Mouse (Mus musculus): ENCODE measurements at regions not wholly inside any gene's neighbourhood (a gene's known extent, or its start where the extent isn't known, plus 50 kb on each side); places are given as distances from the start of the nearest gene placed in this dataset.
"Not testable (repeated sequence)": the region's sequence is repeated elsewhere in the genome, so short reads cannot be mapped to it uniquely, and the experiment has no call there.

- Histone ChIP-seq H3K27ac (ENCODE audit: low read length) (no peak overlapping the region), H3K4me1 (replicated peaks; ENCODE audit: control insufficient read depth, insufficient read depth, low read length) (peaks cover 9% of the 10 kb centered on the region), H3K4me3 (replicated peaks; ENCODE audit: low read length) (no peak overlapping the region), H3K9me3 (ENCODE audit: control insufficient read depth, low read length) (peaks cover 4% of the 10 kb centered on the region; the same call in 1 of the 2 replicates), H3K4me2 (ENCODE audit: low read length) (no peak overlapping the region), H3K9ac (replicated peaks; ENCODE audit: low read depth, low read length) (no peak overlapping the region), H3K27me3 (replicated peaks; ENCODE audit: control insufficient read depth, insufficient read depth, low read length) (no peaks in the 10 kb centered on the region), H3K36me3 (ENCODE audit: control insufficient read depth, insufficient read depth) (no peaks in the 10 kb centered on the region)
- no peak for ATAC-seq
- WGBS, result 95% methylated on average over 25 of the region's 25 CpGs
These were observed 63.0 kb upstream of the Map3k1 start for GRCm38 (mm10) chr13:111871672-111872410.

DNA sequence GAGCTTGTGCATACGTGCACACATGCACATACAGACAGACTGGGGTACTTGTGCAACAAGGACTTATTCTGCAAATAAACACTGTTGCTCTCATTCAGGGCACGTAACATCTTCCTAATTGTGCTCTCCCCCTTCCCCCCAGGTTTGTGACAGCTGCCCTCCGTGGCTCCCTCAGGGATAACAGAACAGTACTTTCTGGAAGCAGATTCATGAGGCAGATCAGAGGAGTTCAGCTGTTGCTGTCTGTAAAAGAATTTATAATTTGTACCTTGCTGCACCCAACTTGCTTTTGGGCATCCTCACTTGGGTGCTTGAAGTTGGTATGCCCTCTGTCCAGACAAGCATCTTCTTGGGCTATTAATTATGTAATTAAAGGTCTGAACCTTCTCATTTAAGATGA, 65.5 kb upstream of the Map3k1 start:
- Histone ChIP-seq H3K9me3 (ENCODE audit: control insufficient read depth, low read length) (peaks cover 4% of the 10 kb centered on the region; the same call in 1 of the 2 replicates), H3K4me1 (replicated peaks; ENCODE audit: control insufficient read depth, insufficient read depth, low read length) (peaks cover 9% of the 10 kb centered on the region), H3K9ac (replicated peaks; ENCODE audit: low read depth, low read length) (no peak overlapping the region), H3K36me3 (ENCODE audit: control insufficient read depth, insufficient read depth) (no peaks in the 10 kb centered on the region), H3K27me3 (replicated peaks; ENCODE audit: control insufficient read depth, insufficient read depth, low read length) (no peaks in the 10 kb centered on the region), H3K4me2 (ENCODE audit: low read length) (no peak overlapping the region), H3K4me3 (replicated peaks; ENCODE audit: low read length) (no peak overlapping the region), H3K27ac (ENCODE audit: low read length) (no peak overlapping the region)
- no peak for ATAC-seq
- 76% methylated on average over 3 of the region's 3 CpGs for WGBS

- Histone ChIP-seq H3K36me3 (ENCODE audit: control insufficient read depth, insufficient read depth) (no peaks in the 10 kb centered on the region), H3K9me3 (ENCODE audit: control insufficient read depth, low read length) (peaks cover 6% of the 10 kb centered on the region; the same call in 1 of the 2 replicates), H3K9ac (replicated peaks; ENCODE audit: low read depth, low read length) (no peak overlapping the region), H3K4me3 (replicated peaks; ENCODE audit: low read length) (no peak overlapping the region), H3K27me3 (replicated peaks; ENCODE audit: control insufficient read depth, insufficient read depth, low read length) (no peaks in the 10 kb centered on the region), H3K4me1 (replicated peaks; ENCODE audit: control insufficient read depth, insufficient read depth, low read length) (no peaks in the 10 kb centered on the region), H3K4me2 (ENCODE audit: low read length) (no peak overlapping the region), H3K27ac (ENCODE audit: low read length) (no peak overlapping the region)
- 85% methylated on average over 3 of the region's 3 CpGs for WGBS
- no peak for ATAC-seq
These were observed 67.6 kb upstream of the Map3k1 start for GRCm38 (mm10) chr13:111876404-111876803.

GRCm38 (mm10) chr13:111876847-111877246, 68.1 kb upstream of the Map3k1 start:
- ATAC-seq, result no peak
- H3K4me2 ChIP-seq (ENCODE audit: low read length), result no peak overlapping the region
- H3K27ac ChIP-seq (ENCODE audit: low read length), result no peak overlapping the region
- WGBS, result 87% methylated on average over 2 of the region's 2 CpGs
- no peaks in the 10 kb centered on the region for H3K36me3 ChIP-seq (ENCODE audit: control insufficient read depth, insufficient read depth)
- H3K4me3 ChIP-seq (replicated peaks; ENCODE audit: low read length), result no peak overlapping the region
- no peak overlapping the region for H3K9ac ChIP-seq (replicated peaks; ENCODE audit: low read depth, low read length)
- H3K27me3 ChIP-seq (replicated peaks; ENCODE audit: control insufficient read depth, insufficient read depth, low read length), result no peaks in the 10 kb centered on the region
- peaks cover 6% of the 10 kb centered on the region; the same call in 1 of the 2 replicates for H3K9me3 ChIP-seq (ENCODE audit: control insufficient read depth, low read length)
- H3K4me1 ChIP-seq (replicated peaks; ENCODE audit: control insufficient read depth, insufficient read depth, low read length), result no peaks in the 10 kb centered on the region

- not testable (repeated sequence) for ATAC-seq; H3K9me3 ChIP-seq (ENCODE audit: control insufficient read depth, low read length); H3K9ac ChIP-seq (replicated peaks; ENCODE audit: low read depth, low read length); H3K36me3 ChIP-seq (ENCODE audit: control insufficient read depth, insufficient read depth); H3K27me3 ChIP-seq (replicated peaks; ENCODE audit: control insufficient read depth, insufficient read depth, low read length); H3K4me3 ChIP-seq (replicated peaks; ENCODE audit: low read length); H3K4me2 ChIP-seq (ENCODE audit: low read length); H3K27ac ChIP-seq (ENCODE audit: low read length); H3K4me1 ChIP-seq (replicated peaks; ENCODE audit: control insufficient read depth, insufficient read depth, low read length)
- WGBS, result 86% methylated on average over 17 of the region's 17 CpGs
These were observed 75.2 kb upstream of the Map3k1 start for GRCm38 (mm10) chr13:111883768-111884566.

DNA sequence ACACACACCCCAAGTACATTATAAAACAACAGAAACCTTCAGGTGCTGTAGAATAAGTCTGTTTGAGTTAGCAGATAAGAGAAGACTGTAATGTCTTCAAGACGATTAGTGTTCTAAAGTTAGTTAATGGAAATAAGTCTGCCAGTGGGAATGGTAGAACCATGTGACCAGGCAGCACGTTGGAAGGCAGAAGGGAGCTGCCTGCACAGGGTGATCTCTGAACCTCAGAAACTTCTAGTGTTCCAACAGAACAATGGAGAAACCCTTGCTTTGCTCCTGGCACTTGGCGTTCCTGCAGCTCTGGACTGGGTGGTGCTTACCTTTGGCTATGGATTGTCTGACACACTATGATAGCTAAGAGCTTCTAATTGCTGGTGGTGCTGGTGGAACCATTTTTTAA, 82.0 kb upstream of the Map3k1 start:
- no peaks in the 10 kb centered on the region for H3K9me3 ChIP-seq (ENCODE audit: control insufficient read depth, low read length)
- ATAC-seq, result no peak
- H3K4me2 ChIP-seq (ENCODE audit: low read length), result no peak overlapping the region
- H3K27ac ChIP-seq (ENCODE audit: low read length), result no peak overlapping the region
- H3K36me3 ChIP-seq (ENCODE audit: control insufficient read depth, insufficient read depth), result no peaks in the 10 kb centered on the region
- no peak overlapping the region for H3K9ac ChIP-seq (replicated peaks; ENCODE audit: low read depth, low read length)
- WGBS, result 73% methylated on average over 3 of the region's 3 CpGs
- no peaks in the 10 kb centered on the region for H3K4me1 ChIP-seq (replicated peaks; ENCODE audit: control insufficient read depth, insufficient read depth, low read length)
- H3K4me3 ChIP-seq (replicated peaks; ENCODE audit: low read length), result no peak overlapping the region
- 0 out of 2 replicates have a peak, but pooled peaks cover 2% of the 10 kb centered on the region for H3K27me3 ChIP-seq (replicated peaks; ENCODE audit: control insufficient read depth, insufficient read depth, low read length)

DNA sequence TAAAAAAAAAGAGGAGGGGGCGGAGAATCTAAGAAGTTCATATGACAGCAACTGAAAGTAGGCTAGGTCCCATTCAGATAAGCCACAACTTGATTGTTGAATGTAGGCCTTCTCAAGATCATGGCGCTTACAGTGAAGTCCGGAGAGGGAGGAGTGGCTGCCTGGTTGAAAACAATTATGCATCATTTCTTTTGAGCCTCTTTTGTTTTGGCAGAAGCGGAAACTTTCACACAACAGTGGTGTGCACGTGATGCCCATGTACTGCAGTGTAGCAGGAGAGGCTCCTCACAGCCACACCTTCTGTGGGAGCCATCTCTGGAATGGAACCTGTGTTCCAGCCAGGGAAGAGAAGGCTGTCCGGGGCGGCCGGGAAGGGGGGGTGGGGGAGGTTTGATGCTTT, 83.3 kb upstream of the Map3k1 start:
- Histone ChIP-seq H3K9me3 (ENCODE audit: control insufficient read depth, low read length) (no peaks in the 10 kb centered on the region), H3K4me1 (replicated peaks; ENCODE audit: control insufficient read depth, insufficient read depth, low read length) (no peaks in the 10 kb centered on the region), H3K4me2 (ENCODE audit: low read length) (no peak overlapping the region), H3K36me3 (ENCODE audit: control insufficient read depth, insufficient read depth) (no peaks in the 10 kb centered on the region), H3K4me3 (replicated peaks; ENCODE audit: low read length) (no peak overlapping the region), H3K9ac (replicated peaks; ENCODE audit: low read depth, low read length) (no peak overlapping the region), H3K27ac (ENCODE audit: low read length) (no peak overlapping the region), H3K27me3 (replicated peaks; ENCODE audit: control insufficient read depth, insufficient read depth, low read length) (0 out of 2 replicates have a peak, but pooled peaks cover 2% of the 10 kb centered on the region)
- ATAC-seq, result no peak
- 92% methylated on average over 8 of the region's 8 CpGs for whole genome bisulfite sequencing

DNA sequence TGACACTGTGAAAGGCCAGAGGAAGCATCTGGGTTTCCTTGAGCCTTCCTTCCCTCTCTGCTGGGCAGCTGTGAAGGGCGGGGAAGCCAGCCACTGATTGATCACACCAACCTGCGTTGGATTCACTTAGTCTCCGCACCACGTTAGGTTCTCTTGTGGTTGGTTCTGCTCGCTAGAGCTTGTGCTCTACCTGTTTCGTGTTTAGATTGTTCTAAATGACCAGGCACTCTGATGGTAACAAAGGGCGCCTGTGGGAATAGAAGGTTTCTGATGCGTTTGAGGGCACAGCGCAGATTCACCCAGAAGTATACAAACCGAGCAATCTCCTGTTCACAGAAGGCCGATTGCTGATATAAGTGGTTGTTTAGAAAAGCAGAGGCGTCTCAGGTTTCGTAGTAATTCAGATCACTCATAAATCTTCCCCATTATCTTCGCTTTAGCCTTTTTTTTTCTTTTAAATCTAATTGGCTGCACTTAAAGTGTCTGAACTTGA, 84.5 kb upstream of the Map3k1 start:
- Histone ChIP-seq H3K4me3 (replicated peaks; ENCODE audit: low read length) (no peak overlapping the region), H3K27ac (ENCODE audit: low read length) (no peak overlapping the region), H3K36me3 (ENCODE audit: control insufficient read depth, insufficient read depth) (no peaks in the 10 kb centered on the region), H3K27me3 (replicated peaks; ENCODE audit: control insufficient read depth, insufficient read depth, low read length) (0 out of 2 replicates have a peak, but pooled peaks cover 2% of the 10 kb centered on the region), H3K4me1 (replicated peaks; ENCODE audit: control insufficient read depth, insufficient read depth, low read length) (no peaks in the 10 kb centered on the region), H3K9me3 (ENCODE audit: control insufficient read depth, low read length) (no peaks in the 10 kb centered on the region), H3K9ac (replicated peaks; ENCODE audit: low read depth, low read length) (no peak overlapping the region), H3K4me2 (ENCODE audit: low read length) (no peak overlapping the region)
- WGBS, result 64% methylated on average over 14 of the region's 14 CpGs
- ATAC-seq, result 0 out of 2 replicates have a peak, but pooled peaks have one; percentile 8

DNA sequence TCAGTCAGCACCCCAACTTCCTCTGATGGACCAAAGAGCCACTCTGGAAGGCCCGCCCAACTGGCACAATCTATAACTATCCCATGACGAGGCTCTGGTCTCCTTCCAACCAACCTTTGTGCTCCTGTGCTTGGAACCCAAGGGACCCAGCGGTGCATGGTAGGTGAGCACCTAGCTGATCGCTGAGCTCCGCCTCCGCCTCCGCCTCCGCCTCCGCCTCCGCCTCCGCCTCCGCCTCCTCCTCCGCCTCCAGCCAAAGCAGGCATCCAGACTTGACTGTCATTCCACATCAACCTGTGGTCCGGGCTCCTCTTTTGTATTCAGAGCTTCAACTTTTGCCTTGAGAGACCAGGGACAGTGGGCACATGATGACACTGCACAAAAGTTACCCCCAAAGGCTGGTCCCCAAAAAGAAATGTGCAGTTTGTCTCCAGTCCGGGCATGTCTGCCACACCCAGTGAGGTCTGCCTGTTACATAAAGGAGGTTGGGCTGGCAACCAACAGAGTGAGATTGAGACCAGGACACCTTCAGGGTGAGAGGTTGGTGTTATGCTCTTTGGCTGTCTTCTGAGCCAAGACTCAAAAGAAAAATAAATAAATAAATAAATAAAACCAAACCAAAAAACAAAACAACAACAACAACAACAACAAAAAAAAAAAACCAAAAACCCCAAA, 86.1 kb upstream of the Map3k1 start:
- no peak for ATAC-seq
- Histone ChIP-seq H3K27me3 (replicated peaks; ENCODE audit: control insufficient read depth, insufficient read depth, low read length) (0 out of 2 replicates have a peak, but pooled peaks cover 2% of the 10 kb centered on the region), H3K4me2 (ENCODE audit: low read length) (no peak overlapping the region), H3K9ac (replicated peaks; ENCODE audit: low read depth, low read length) (no peak overlapping the region), H3K36me3 (ENCODE audit: control insufficient read depth, insufficient read depth) (no peaks in the 10 kb centered on the region), H3K4me3 (replicated peaks; ENCODE audit: low read length) (no peak overlapping the region), H3K27ac (ENCODE audit: low read length) (no peak overlapping the region), H3K4me1 (replicated peaks; ENCODE audit: control insufficient read depth, insufficient read depth, low read length) (no peaks in the 10 kb centered on the region), H3K9me3 (ENCODE audit: control insufficient read depth, low read length) (no peaks in the 10 kb centered on the region)
- WGBS, result 77% methylated on average over 15 of the region's 15 CpGs

Measured in forebrain, embryonic 16.5 days (tissue).